Mouse (Mus musculus) thymus, adult 2 months (tissue): Measurements from ENCODE around the gene Aldh3a2. TPM values are rescaled to one million over a fixed set of nuclear protein-coding genes. Genes with fewer than 3 reads are reported as not detected.
A peak's percentile ranks its signal among the peaks of the same experiment; 100 is the strongest.

Experiments
- DNase-seq: peaks from one replicate; pipeline ENCODE4 v3.0.0; 2021
- H3K27ac ChIP-seq: fragments of 200-500 bp; 2 replicates; pipeline ENCODE4 v1.5.1; 2012; ENCODE audit warnings: low read length, control low read depth; ENCODE audit not compliant: control insufficient read depth, insufficient read depth
- H3K27me3 ChIP-seq: fragments of 200-500 bp; 2 replicates; pipeline ENCODE4 v1.6.1; 2012; ENCODE audit warnings: mild to moderate bottlenecking, low read length, moderate library complexity, mixed read lengths; ENCODE audit not compliant: control insufficient read depth, insufficient read depth
- H3K36me3 ChIP-seq: fragments of 200-500 bp; 2 replicates; pipeline ENCODE4 v1.6.1; 2012; ENCODE audit warnings: mild to moderate bottlenecking, low read length, moderate library complexity; ENCODE audit not compliant: control insufficient read depth, insufficient read depth
- H3K4me1 ChIP-seq: fragments of 200-500 bp; replicated peaks from 2 replicates; pipeline ENCODE4 v1.6.1; 2012; ENCODE audit warnings: low read length; ENCODE audit not compliant: control insufficient read depth, insufficient read depth
- H3K4me3 ChIP-seq: fragments of 200-500 bp; 2 replicates; pipeline ENCODE4 v1.5.1; 2012; ENCODE audit warnings: mild to moderate bottlenecking, low read length, control low read depth, moderate library complexity; ENCODE audit not compliant: control insufficient read depth, insufficient read depth
- CTCF ChIP-seq: fragments of 200-500 bp; IDR thresholded peaks from 2 replicates; pipeline ENCODE4 v1.5.1; 2012; ENCODE audit warnings: mild to moderate bottlenecking, control low read depth, low read length, moderate library complexity, borderline replicate concordance; ENCODE audit not compliant: control insufficient read depth, poor library complexity, insufficient read depth; ENCODE audit errors: extremely low read depth
- POLR2A ChIP-seq: fragments of 200-500 bp; IDR thresholded peaks from 2 replicates; pipeline ENCODE4 v1.6.1; 2012; ENCODE audit warnings: mild to moderate bottlenecking, low read length, control low read depth, moderate library complexity; ENCODE audit not compliant: control insufficient read depth, poor library complexity, insufficient read depth; ENCODE audit errors: extremely low read depth
- WGBS: fragments of 180-500 bp; shearing (Covaris S2); methylation state at CpG from one replicate; pipeline ENCODE4 v1.1.7; 2018; 5-methylcytosine and 5-hydroxymethylcytosine counted together
- polyA plus RNA-seq: library from polyadenylated mRNA; depleted of rRNA; stranded (reverse); fragments of >200 nt; gene quantifications from 2 replicates; pipeline ENCODE4 v1.2.3, GENCODE M21; 2012

The Aldh3a2 gene
- polyA plus RNA-seq, 1 experiment = 92.7 TPM

- H3K4me1 ChIP-seq = no peaks in the 10 kb centered on the region
- TF ChIP-seq POLR2A = no peak
- no peak for TF ChIP-seq CTCF
- H3K4me3 ChIP-seq = no peak overlapping the region
- DNase-seq = no peak
- 91% methylated on average over 2 of the region's 2 CpGs for WGBS
- H3K27ac ChIP-seq = no peak overlapping the region
- no peaks in the 10 kb centered on the region for H3K27me3 ChIP-seq
- no peaks in the 10 kb centered on the region for H3K36me3 ChIP-seq
Observed at GRCm38 (mm10) chr11:61190776-61191175, 76.5 kb downstream of the Aldh3a2 start.

- WGBS = 97% methylated on average over 1 of the region's 1 CpGs
- DNase-seq = no peak
- H3K36me3 ChIP-seq = no peaks in the 10 kb centered on the region
- no peak overlapping the region for H3K4me3 ChIP-seq
- no peaks in the 10 kb centered on the region for H3K27me3 ChIP-seq
- TF ChIP-seq POLR2A = no peak
- no peak for TF ChIP-seq CTCF
- H3K4me1 ChIP-seq = no peaks in the 10 kb centered on the region
- H3K27ac ChIP-seq = no peak overlapping the region
Observed at GRCm38 (mm10) chr11:61183820-61184219, 83.4 kb downstream of the Aldh3a2 start.

- DNase-seq = no peak
- Histone ChIP-seq H3K4me3 (no peak overlapping the region), H3K27ac (no peak overlapping the region), H3K27me3 (no peaks in the 10 kb centered on the region), H3K36me3 (no peaks in the 10 kb centered on the region), H3K4me1 (no peaks in the 10 kb centered on the region)
- no peak for TF ChIP-seq CTCF
- TF ChIP-seq POLR2A = no peak
Observed at GRCm38 (mm10) chr11:61181624-61182023, 85.6 kb downstream of the Aldh3a2 start.

- no peak for DNase-seq
- H3K36me3 ChIP-seq = no peaks in the 10 kb centered on the region
- no peak overlapping the region for H3K27ac ChIP-seq
- no peaks in the 10 kb centered on the region for H3K27me3 ChIP-seq
- TF ChIP-seq CTCF = no peak
- TF ChIP-seq POLR2A = no peak
- H3K4me1 ChIP-seq = no peaks in the 10 kb centered on the region
- WGBS = 95% methylated on average over 3 of the region's 3 CpGs
- H3K4me3 ChIP-seq = no peak overlapping the region
Observed at GRCm38 (mm10) chr11:61180361-61180760, 86.9 kb downstream of the Aldh3a2 start.

GRCm38 (mm10) chr11:61176321-61176720, 90.9 kb downstream of the Aldh3a2 start:
- Histone ChIP-seq H3K4me1 (peaks cover 5% of the 10 kb centered on the region), H3K36me3 (no peaks in the 10 kb centered on the region), H3K4me3 (no peak overlapping the region), H3K27ac (no peak overlapping the region), H3K27me3 (no peaks in the 10 kb centered on the region)
- TF ChIP-seq CTCF = no peak
- no peak for TF ChIP-seq POLR2A
- WGBS = 28% methylated on average over 1 of the region's 1 CpGs
- no peak for DNase-seq

GRCm38 (mm10) chr11:61175778-61176177, 91.5 kb downstream of the Aldh3a2 start:
- 83% methylated on average over 5 of the region's 5 CpGs for WGBS

GRCm38 (mm10) chr11:61174821-61175658, 92.2 kb downstream of the Aldh3a2 start, which contains the start of gene Usp22:
Gene Usp22 (minus strand): TSS chr11:61175055.
- peak within 1 kb of the TSS; percentile 82 for H3K4me3 ChIP-seq
- DNase-seq = peak; percentile 99
- no peaks in the 10 kb centered on the region for H3K36me3 ChIP-seq
- H3K27ac ChIP-seq = peak within 1 kb of the TSS; percentile 56
- H3K27me3 ChIP-seq = no peaks in the 10 kb centered on the region
- TF ChIP-seq CTCF (peak; percentile 36; the same call in 1 of the 2 replicates), POLR2A (peak; percentile 67)
- under 1% methylated on average over 69 of the region's 69 CpGs for WGBS
- peaks cover 5% of the 10 kb centered on the region for H3K4me1 ChIP-seq

More at GRCm38 (mm10) chr11:61175778-61176177, 91.5 kb downstream of the Aldh3a2 start:
- no peak overlapping the region for H3K4me3 ChIP-seq
- H3K36me3 ChIP-seq = no peaks in the 10 kb centered on the region
- no peak for DNase-seq
- H3K27me3 ChIP-seq = no peaks in the 10 kb centered on the region
- no peak overlapping the region for H3K27ac ChIP-seq
- peaks cover 5% of the 10 kb centered on the region for H3K4me1 ChIP-seq
- no peak for TF ChIP-seq CTCF
- TF ChIP-seq POLR2A = no peak
